Mouse (Mus musculus): ENCODE measurements around the gene Smap2. TPM values are rescaled to one million over a fixed set of nuclear protein-coding genes. Genes with fewer than 3 reads are reported as not detected.

The Smap2 gene
- total RNA-seq, 1 experiment from 2014 or later = 31.5 TPM

DNA sequence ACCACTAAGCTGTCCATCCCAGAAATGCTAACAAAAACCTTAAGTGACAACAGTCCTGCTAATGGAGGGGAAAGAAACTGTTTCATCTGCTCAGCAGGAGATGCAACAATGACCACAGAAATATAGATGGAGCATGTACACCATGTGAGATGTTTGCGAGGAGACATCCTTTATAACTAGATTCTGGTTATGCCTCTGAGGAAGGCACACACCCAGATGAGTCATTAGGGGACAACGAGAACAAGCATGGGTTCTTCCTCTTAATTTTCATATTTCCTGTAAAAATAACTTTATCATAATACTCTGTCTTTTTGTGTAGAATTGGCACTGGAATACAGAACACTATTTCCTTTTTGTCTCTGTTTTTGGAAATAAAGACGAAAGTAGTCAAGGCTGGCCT is 38.8 kb downstream of the Smap2 start:
- DNase-seq = no peak

- peak; percentile 21 for DNase-seq
Observed at GRCm38 (mm10) chr4:120975428-120975734, 41.7 kb downstream of the Smap2 start.

DNA sequence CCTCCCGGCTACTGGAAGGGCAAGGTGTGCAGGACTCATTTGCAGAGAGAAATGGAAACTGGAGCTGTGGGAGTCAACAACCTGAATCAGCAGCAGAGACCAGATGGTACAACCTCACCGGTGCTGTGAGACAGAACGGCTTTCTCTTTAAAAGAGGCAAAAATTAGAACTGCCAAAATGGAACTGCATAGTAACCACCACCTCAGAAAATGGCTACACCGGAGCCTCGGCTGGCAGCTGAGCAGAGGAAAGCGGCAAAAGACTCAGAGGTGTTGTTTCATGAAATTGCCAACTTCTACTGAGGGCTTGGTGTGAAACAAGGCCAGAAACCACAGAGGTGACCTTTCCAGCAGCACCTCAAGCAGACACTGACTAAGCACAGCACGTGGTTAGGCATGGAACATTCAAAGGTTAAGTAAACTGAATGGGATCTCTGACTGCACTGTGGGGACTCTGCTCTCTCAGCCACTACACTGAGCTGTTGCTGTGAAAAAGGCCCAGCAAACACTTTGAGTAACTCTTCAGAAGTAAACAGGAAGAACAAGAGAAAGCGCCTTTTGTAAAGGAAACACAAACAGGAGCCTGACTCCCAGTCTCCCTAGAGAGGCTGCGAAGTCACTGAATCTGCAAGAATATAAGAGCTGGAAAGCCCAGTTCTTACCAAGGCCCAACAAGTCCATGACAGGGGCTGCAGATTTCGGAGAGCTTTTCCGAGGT is 42.2 kb downstream of the Smap2 start:
- peak; percentile 21 for DNase-seq

DNA sequence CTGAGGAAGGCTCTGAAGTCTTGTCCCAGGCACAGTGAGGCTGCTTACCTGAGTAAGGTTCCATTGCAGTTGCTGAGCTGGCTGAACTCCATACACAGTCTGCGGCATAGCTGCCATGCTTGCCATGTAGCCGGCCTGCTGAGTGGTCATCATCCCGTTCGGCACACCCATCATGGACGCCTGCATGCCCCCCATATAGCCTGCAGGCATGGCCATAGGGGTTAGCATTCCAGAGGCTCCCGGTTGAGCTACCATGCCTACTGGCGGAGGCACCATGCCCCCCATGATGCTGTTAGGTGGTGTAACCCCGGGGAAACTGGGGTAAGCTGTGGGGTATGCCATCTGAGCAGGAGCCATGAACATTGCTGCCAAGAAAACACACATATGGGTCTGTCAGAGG is 45.2 kb downstream of the Smap2 start:
- no peak for DNase-seq

DNA sequence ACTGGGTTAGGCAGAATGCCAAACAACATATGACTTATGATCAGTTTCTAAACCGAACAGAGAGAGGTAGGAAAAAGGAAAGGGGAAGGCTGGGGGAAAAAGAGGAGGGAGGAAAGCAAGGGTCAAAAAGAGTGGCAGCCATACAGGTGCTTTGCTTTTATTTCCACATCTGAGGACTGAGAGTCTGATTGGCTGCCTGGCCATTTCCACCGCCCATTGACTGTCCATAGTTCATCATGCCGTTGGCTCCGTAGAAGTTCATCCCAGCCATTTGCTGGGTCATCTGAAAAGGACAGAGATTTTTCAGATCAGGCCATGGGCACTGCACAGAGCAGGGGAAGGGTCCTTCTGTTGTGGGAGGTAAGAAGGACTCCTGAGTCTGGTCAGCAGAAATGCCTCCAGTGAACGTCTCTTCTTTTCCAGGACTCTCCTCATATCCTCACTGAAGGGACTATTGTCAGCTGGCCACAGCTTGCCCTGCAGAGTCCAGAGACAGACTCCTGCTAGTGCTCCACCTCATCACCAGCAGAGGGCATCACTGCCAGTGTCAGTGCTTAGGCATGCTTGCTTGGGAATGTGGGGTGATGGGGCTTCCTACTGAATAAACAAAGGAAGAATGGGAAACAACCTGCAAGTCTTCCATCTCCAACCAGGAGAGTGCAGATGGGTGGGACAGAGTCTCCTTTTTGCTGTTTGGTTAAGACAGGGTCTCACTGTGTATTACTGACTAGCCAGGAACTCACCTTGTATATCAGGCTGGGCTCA is 47.5 kb downstream of the Smap2 start:
- peak; percentile 62 for DNase-seq

- no peak for DNase-seq
Observed at GRCm38 (mm10) chr4:120968486-120968885, 48.6 kb downstream of the Smap2 start.

- DNase-seq = no peak
Observed at GRCm38 (mm10) chr4:120955586-120955985, 61.5 kb downstream of the Smap2 start.

- no peak for DNase-seq
Observed at GRCm38 (mm10) chr4:120953667-120954066, 63.4 kb downstream of the Smap2 start.

GRCm38 (mm10) chr4:120953038-120953437 is 64.0 kb downstream of the Smap2 start:
- DNase-seq = no peak

- DNase-seq = no peak
Observed at GRCm38 (mm10) chr4:120952163-120952562, 64.9 kb downstream of the Smap2 start.

DNA sequence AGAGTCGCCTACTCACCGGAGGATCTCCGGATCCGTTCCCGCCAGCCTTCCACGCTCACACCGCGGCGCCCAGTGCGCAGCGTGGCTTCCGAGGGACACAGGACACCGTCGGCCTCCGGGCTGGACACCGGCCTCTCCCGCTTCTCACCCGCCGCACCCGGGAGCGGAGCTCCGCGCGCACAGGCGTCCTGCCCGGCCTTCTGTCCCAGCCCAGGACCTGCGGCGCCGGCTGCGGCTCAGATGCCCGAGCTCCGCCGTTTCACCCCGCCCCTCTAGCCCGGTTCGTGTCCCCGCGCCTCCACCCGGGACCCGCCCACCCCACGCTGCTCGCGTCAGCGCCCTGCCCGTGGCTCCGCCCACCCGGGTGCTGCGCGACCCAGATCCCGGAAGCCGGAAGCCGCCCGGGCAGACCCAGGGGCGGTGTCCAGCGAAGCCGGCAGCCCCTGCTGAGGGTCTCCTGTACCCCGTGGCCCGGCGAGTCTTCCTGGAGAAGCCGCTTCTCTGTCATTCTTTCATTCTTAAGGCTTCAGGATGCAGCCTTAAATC is 65.5 kb downstream of the Smap2 start, which contains the start of gene Zfp69:
Gene Zfp69 (minus strand): TSS at position 272 of the 546 bp plus-strand sequence.
- peak; percentile 96 for DNase-seq

DNA sequence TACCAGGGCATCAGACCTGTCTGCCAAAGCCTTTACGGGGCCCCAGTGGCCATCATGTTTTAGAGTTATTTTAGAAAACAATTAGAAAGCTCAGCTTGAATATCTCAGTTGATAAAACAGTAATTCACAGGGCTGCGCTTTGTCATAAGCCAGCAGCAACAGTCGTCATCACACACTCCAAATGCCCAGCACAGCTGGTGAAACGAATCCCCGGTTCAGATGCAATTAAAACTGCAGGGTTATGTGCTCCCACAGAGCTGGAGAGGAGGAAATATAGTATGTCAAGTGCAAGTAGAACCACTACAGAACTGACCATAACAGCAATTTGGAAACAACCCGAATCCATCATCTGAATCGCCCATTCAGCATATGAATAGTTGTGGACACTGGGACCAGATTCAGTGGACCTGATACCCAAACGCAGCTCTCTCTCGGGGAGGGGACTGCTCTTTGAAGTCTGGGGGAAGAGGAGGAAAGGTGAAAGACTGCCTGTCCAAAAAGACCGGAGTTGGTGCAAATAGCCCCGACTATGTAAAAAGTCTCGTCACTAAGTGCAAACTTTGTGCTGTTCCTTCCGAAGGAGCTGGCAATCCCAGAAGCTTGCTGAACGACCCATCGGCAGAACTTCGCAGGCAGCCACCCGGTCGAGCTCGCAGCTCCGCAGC is 66.2 kb downstream of the Smap2 start:
- no peak for DNase-seq

- peak; percentile 62 for DNase-seq
Observed at GRCm38 (mm10) chr4:120948938-120949337, 68.1 kb downstream of the Smap2 start.

GRCm38 (mm10) chr4:120935006-120935405 is 82.0 kb downstream of the Smap2 start:
- DNase-seq = no peak

DNA sequence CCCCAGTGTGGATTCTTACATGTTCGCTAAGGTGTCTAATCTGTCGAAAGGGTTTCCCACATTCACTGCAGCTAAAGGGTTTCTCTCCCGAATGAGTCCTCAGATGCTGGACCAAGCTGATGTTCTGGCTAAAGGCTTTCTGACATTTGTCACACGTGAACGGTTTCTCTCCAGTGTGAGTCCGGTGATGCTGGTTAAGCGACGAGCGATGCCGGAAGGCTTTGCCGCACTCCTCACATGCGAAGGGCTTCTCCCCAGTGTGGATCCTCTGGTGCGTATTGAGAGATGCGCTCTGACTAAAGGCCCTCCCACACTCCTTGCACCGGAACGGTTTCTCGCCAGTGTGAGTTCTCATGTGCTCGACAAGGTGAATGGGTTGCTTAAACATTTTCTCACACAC is 86.3 kb downstream of the Smap2 start:
- DNase-seq = no peak

DNA sequence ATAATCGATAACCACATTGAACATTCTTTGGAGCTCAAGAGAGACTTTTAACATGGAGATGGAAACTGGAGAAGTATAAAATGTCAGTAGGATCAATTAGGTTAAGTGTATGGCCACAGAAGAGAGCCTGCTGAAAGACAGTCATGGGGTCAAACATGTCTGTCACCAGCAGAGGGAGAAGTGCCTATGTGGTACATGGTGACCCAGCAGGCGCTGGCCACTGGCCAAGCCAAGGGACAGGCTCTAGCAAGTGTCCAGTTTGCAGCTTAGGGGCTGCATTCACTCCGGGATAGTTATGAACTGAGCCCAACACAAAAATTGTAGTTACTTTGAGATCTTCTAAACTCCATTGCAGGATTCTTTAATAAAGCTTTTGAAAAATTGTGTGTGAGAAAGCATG is 88.4 kb downstream of the Smap2 start:
- peak; percentile 56 for DNase-seq

DNA sequence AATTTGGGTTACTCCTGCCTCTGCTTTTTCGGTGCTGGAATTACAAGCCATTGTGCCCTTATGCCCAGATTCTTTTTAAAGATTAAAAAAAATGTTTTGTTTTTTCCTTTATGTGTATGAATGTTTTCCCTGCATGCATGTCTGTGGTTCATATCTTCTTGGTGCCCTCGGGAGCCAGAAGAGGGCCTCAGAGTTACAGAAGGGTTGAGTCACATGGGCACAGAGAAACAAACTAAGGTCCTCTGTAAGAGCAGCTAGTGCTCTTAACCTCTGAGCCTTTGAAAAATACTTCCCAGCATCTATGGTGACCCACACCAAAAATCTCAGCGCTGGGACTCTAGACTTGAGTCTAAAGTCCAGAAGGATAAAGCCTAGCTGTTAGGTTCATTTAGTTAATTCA is 91.7 kb downstream of the Smap2 start:
- DNase-seq = peak; percentile 56

GRCm38 (mm10) chr4:120924554-120925299 is 92.3 kb downstream of the Smap2 start, which contains the start of gene Exo5:
Gene Exo5 (minus strand): TSS chr4:120925017.
- DNase-seq = peak; percentile 98

GRCm38 (mm10) chr4:120921461-120921860 is 95.6 kb downstream of the Smap2 start:
- DNase-seq = no peak
